In the genomic region with DNA sequence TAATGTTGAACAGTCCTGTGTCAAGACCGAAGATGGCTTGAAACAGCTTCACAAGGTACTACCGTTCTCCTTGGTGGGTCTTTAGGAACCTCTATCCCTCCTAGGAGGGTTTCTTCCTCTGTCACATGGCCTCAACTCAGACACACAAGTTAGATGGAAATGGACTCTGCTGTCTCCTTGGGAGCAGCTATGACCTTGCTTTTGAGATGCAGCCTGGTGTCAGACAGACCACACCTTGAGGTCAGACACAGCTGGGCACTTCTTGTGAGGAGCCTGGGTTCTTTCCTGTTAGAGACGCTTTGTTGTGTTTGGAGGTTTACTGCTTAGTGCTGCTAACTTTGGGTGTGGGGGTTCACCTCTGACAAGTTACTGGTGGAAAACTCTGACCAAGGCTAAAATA, we compare ENCODE assay signal across 18 mouse cellular contexts. TPM values are rescaled to one million over a fixed set of nuclear protein-coding genes. Genes with fewer than 3 reads are reported as not detected.
DNase-seq lines count a peak whose midpoint lies in the region; ATAC-seq and TF ChIP-seq lines count a peak whose summit lies in the region.
"Had no signal": no experiment of that assay in that cellular context is flagged by ENCODE, and none has a peak within 500 bp of the region (broad histone marks: within the 10 kb centered on the region; RNA-seq: fewer than 3 reads in every experiment).

No protein-coding gene starts in this region.

- no peak for ATAC-seq in megakaryocyte progenitor cell, adult 5-6 weeks (replicated peaks; ENCODE audit: poor library complexity)
- ATAC-seq: forebrain, embryonic 13.5 days; forebrain, embryonic 15.5 days; forebrain, postnatal 0 days had no signal

- DNase-seq in ES-CJ7 (ENCODE audit: low read depth, low spot score) = peak; percentile 61
- peak; percentile 57 for DNase-seq in ZHBTc4 (ENCODE audit: low read depth, low spot score)
- no peak for DNase-seq in heart, adult 8-10 months (ENCODE audit: low spot score)
- DNase-seq: adrenal gland, adult 8-10 months; adrenal gland, postnatal 14 days; adrenal gland, postnatal 36 days; cerebellum, adult 11-12 months; cerebellum, adult 2 months; cerebellum, adult 9-10 months; cerebellum, postnatal 10 days; cerebellum, postnatal 25 days; forebrain, postnatal 0 days had no signal

- no peaks in the 10 kb centered on the region for H3K4me1 ChIP-seq in ES-Bruce4 (ENCODE audit: control insufficient read depth, insufficient read depth, low read length)
- H3K4me1 ChIP-seq: embryonic facial prominence, embryonic 10.5 days; embryonic facial prominence, embryonic 12.5 days; forebrain, embryonic 13.5 days; forebrain, embryonic 15.5 days had no signal

- H3K27ac ChIP-seq in ES-Bruce4 (ENCODE audit: insufficient read depth, low read length) = no peak overlapping the region
- H3K27ac ChIP-seq: embryonic facial prominence, embryonic 10.5 days; embryonic facial prominence, embryonic 12.5 days; forebrain, embryonic 13.5 days; forebrain, embryonic 15.5 days had no signal

- TF ChIP-seq CTCF in ES-Bruce4 (IDR thresholded peaks at IDR 0.05; ENCODE audit: low read depth, low read length) = no peak

- 0 out of 2 replicates have a peak, but pooled peaks have one; percentile 10 for TF ChIP-seq EP300 in ES-Bruce4 (IDR thresholded peaks at IDR 0.05; ENCODE audit: insufficient read depth, low read depth, low read length)

- no peaks in the 10 kb centered on the region for H3K9me3 ChIP-seq in ES-Bruce4 (replicated peaks; ENCODE audit: control insufficient read depth, insufficient read depth, low read length, poor library complexity, severe bottlenecking)
- H3K9me3 ChIP-seq: embryonic facial prominence, embryonic 10.5 days; embryonic facial prominence, embryonic 12.5 days; forebrain, embryonic 13.5 days; forebrain, embryonic 15.5 days had no signal

- H3K36me3 ChIP-seq in ES-Bruce4 (ENCODE audit: control insufficient read depth, insufficient read depth, low read length, poor library complexity, severe bottlenecking) = peaks cover 18% of the 10 kb centered on the region

- H3K27me3 ChIP-seq in ES-Bruce4 (ENCODE audit: control insufficient read depth, insufficient read depth, low read length, poor library complexity, severe bottlenecking) = no peaks in the 10 kb centered on the region
- H3K27me3 ChIP-seq: embryonic facial prominence, embryonic 12.5 days; forebrain, embryonic 13.5 days; forebrain, embryonic 15.5 days had no signal

- no peak overlapping the region for H3K9ac ChIP-seq in ES-Bruce4 (ENCODE audit: low read depth, poor library complexity, severe bottlenecking)
- H3K9ac ChIP-seq: embryonic facial prominence, embryonic 12.5 days; forebrain, embryonic 13.5 days; forebrain, embryonic 15.5 days; forebrain, postnatal 0 days had no signal

- H3K4me3 ChIP-seq in ES-Bruce4 (ENCODE audit: low read depth, low read length) = no peak overlapping the region
- H3K4me3 ChIP-seq: embryonic facial prominence, embryonic 10.5 days; embryonic facial prominence, embryonic 12.5 days; forebrain, embryonic 13.5 days; forebrain, embryonic 15.5 days had no signal

- TF ChIP-seq POLR2A in ES-Bruce4 (IDR thresholded peaks at IDR 0.05; ENCODE audit: insufficient read depth, low read length) = no peak

RNA-seq across cellular contexts. Expression of a gene that starts 15.1 kb away (rescaled TPM):
- 28.7 TPM in 2 replicates for polyA plus RNA-seq in ES-Bruce4 (2011; ENCODE audit: insufficient read depth, insufficient read length, low read depth, missing spikeins)
- total RNA-seq in megakaryocyte progenitor cell, adult 5-6 weeks (2015) = 46.8 and 49.6 TPM in 2 replicates
- total RNA-seq in megakaryocyte progenitor cell, adult 5-6 weeks (2017) = 28.2 and 31.7 TPM in 2 replicates
- 10 to 100 TPM; 75.9 to 81.5 (median 77.7) TPM for total RNA-seq in heart, adult 8-10 months (2022)

RNA-seq across cellular contexts. Expression of a gene that starts 19.0 kb away (rescaled TPM):
- 57.3 and 59.7 TPM in 2 replicates for polyA plus RNA-seq in ES-Bruce4 (2011; ENCODE audit: insufficient read depth, insufficient read length, low read depth, missing spikeins)
- 26.6 and 29.2 TPM in 2 replicates for total RNA-seq in megakaryocyte progenitor cell, adult 5-6 weeks (2015)
- 19.8 and 30.1 TPM in 2 replicates for total RNA-seq in megakaryocyte progenitor cell, adult 5-6 weeks (2017)
- 10 to 100 TPM; 17.0 to 21.3 (median 18.8) TPM for total RNA-seq in heart, adult 8-10 months (2022)
